Mouse (Mus musculus) heart, embryonic 11.5 days (tissue): ENCODE measurements around the gene Selenop. TPM values are rescaled to one million over a fixed set of nuclear protein-coding genes. Genes with fewer than 3 reads are reported as not detected.

Experiments
- ATAC-seq: fragments of 200-750 bp; cut with Nextera tagmentation; replicated peaks from 2 replicates; pipeline ENCODE4 v1.8.0; 2017; ENCODE audit warnings: moderate library complexity; ENCODE audit not compliant: insufficient number of reproducible peaks, low FRiP score, low TSS enrichment
- H3K27ac ChIP-seq: fragments of 300-500 bp; sonication (generic); 2 replicates; pipeline ENCODE4 v1.5.1; 2014; ENCODE audit warnings: mild to moderate bottlenecking, low read depth, low read length
- H3K27me3 ChIP-seq: fragments of 300-500 bp; sonication (generic); 2 replicates; pipeline ENCODE4 v1.6.1; 2014; ENCODE audit warnings: mild to moderate bottlenecking, low read length, mixed read lengths; ENCODE audit not compliant: control insufficient read depth, insufficient read depth
- H3K36me3 ChIP-seq: fragments of 300-500 bp; sonication (generic); 2 replicates; pipeline ENCODE4 v1.6.1; 2014; ENCODE audit warnings: mild to moderate bottlenecking, low read length, moderate library complexity, mixed read lengths; ENCODE audit not compliant: control insufficient read depth, insufficient read depth
- H3K4me1 ChIP-seq: fragments of 300-500 bp; sonication (generic); 2 replicates; pipeline ENCODE4 v1.6.1; 2014; ENCODE audit warnings: low read length; ENCODE audit not compliant: control insufficient read depth, insufficient read depth
- H3K4me2 ChIP-seq: fragments of 300-500 bp; sonication (generic); 2 replicates; pipeline ENCODE4 v1.6.1; 2014; ENCODE audit warnings: mild to moderate bottlenecking, moderate library complexity
- H3K4me3 ChIP-seq: fragments of 300-500 bp; sonication (generic); 2 replicates; pipeline ENCODE4 v1.5.1; 2014; ENCODE audit warnings: low read depth, low read length
- H3K9ac ChIP-seq: fragments of 300-500 bp; sonication (generic); 2 replicates; pipeline ENCODE4 v1.6.1; 2014; ENCODE audit warnings: mild to moderate bottlenecking, low read depth, low read length, moderate library complexity
- H3K9me3 ChIP-seq: fragments of 300-500 bp; sonication (generic); replicated peaks from 2 replicates; pipeline ENCODE4 v1.6.1; 2016; ENCODE audit warnings: low read length; ENCODE audit not compliant: control insufficient read depth
- WGBS: fragments of 180-500 bp; shearing (Covaris S2); extraction: QIAGEN DNeasy Blood & Tissue Kit; methylation state at CpG from one replicate; pipeline ENCODE4 v1.1.7; 2014; ENCODE audit not compliant: insufficient replicate concordance; 5-methylcytosine and 5-hydroxymethylcytosine counted together
- polyA plus RNA-seq: library from polyadenylated mRNA; unstranded; fragments of >200 nt; fragmentation: Nextera tagmentation; extraction: Ambion mirVana; gene quantifications from 2 replicates; pipeline ENCODE4 v1.2.1, GENCODE M21; 2014

The Selenop gene
- polyA plus RNA-seq, 1 experiment from 2014 or later = 83.7 TPM

GRCm38 (mm10) chr15:3303426-3303825 is 35.1 kb downstream of the Selenop start, which contains the start of gene Ccdc152:
Gene Ccdc152 (minus strand): TSS chr15:3303526.
- WGBS = 80% methylated on average over 12 of the region's 12 CpGs
- Histone ChIP-seq H3K36me3 (no peaks in the 10 kb centered on the region), H3K4me3 (no peak within 1 kb of the TSS)

GRCm38 (mm10) chr15:3309856-3310255 is 41.5 kb downstream of the Selenop start:
- no peak overlapping the region for H3K4me3 ChIP-seq
- no peak overlapping the region for H3K9ac ChIP-seq
- no peak for ATAC-seq
- no peak overlapping the region for H3K4me2 ChIP-seq
- no peaks in the 10 kb centered on the region for H3K27me3 ChIP-seq
- H3K36me3 ChIP-seq = no peaks in the 10 kb centered on the region
- H3K27ac ChIP-seq = no peak overlapping the region
- 77% methylated on average over 3 of the region's 3 CpGs for WGBS
- H3K9me3 ChIP-seq = no peaks in the 10 kb centered on the region
- no peaks in the 10 kb centered on the region for H3K4me1 ChIP-seq

More at GRCm38 (mm10) chr15:3303426-3303825, 35.1 kb downstream of the Selenop start, which contains the start of gene Ccdc152:
- no peaks in the 10 kb centered on the region for H3K4me1 ChIP-seq
- no peak within 1 kb of the TSS for H3K27ac ChIP-seq
- ATAC-seq = no peak
- no peaks in the 10 kb centered on the region for H3K27me3 ChIP-seq
- no peak within 1 kb of the TSS for H3K9ac ChIP-seq
- no peaks in the 10 kb centered on the region for H3K9me3 ChIP-seq
- no peak within 1 kb of the TSS for H3K4me2 ChIP-seq

GRCm38 (mm10) chr15:3312937-3313336 is 44.6 kb downstream of the Selenop start:
- no peak for ATAC-seq
- H3K4me3 ChIP-seq = no peak overlapping the region
- H3K4me1 ChIP-seq = no peaks in the 10 kb centered on the region
- no peak overlapping the region for H3K4me2 ChIP-seq
- no peaks in the 10 kb centered on the region for H3K27me3 ChIP-seq
- no peaks in the 10 kb centered on the region for H3K9me3 ChIP-seq
- H3K27ac ChIP-seq = no peak overlapping the region
- H3K36me3 ChIP-seq = no peaks in the 10 kb centered on the region
- no peak overlapping the region for H3K9ac ChIP-seq

- WGBS = 82% methylated on average over 2 of the region's 2 CpGs
- Histone ChIP-seq H3K27ac (no peak overlapping the region), H3K36me3 (peaks cover 3% of the 10 kb centered on the region; the same call in 1 of the 2 replicates), H3K4me2 (no peak overlapping the region), H3K27me3 (no peaks in the 10 kb centered on the region), H3K9me3 (no peaks in the 10 kb centered on the region), H3K4me3 (no peak overlapping the region), H3K9ac (no peak overlapping the region), H3K4me1 (no peaks in the 10 kb centered on the region)
- no peak for ATAC-seq
These were observed 48.3 kb downstream of the Selenop start for GRCm38 (mm10) chr15:3316617-3317016.

GRCm38 (mm10) chr15:3319929-3320328 is 51.6 kb downstream of the Selenop start:
- peaks cover 3% of the 10 kb centered on the region; the same call in 1 of the 2 replicates for H3K36me3 ChIP-seq
- no peak overlapping the region for H3K4me3 ChIP-seq
- no peak for ATAC-seq
- H3K27me3 ChIP-seq = no peaks in the 10 kb centered on the region
- 83% methylated on average over 9 of the region's 9 CpGs for WGBS
- H3K9ac ChIP-seq = no peak overlapping the region
- no peak overlapping the region for H3K27ac ChIP-seq
- H3K9me3 ChIP-seq = no peaks in the 10 kb centered on the region
- H3K4me2 ChIP-seq = no peak overlapping the region
- no peaks in the 10 kb centered on the region for H3K4me1 ChIP-seq

GRCm38 (mm10) chr15:3323041-3323440 is 54.7 kb downstream of the Selenop start:
- Histone ChIP-seq H3K36me3 (peaks cover 3% of the 10 kb centered on the region; the same call in 1 of the 2 replicates), H3K9me3 (no peaks in the 10 kb centered on the region), H3K4me2 (no peak overlapping the region), H3K9ac (no peak overlapping the region), H3K27me3 (no peaks in the 10 kb centered on the region), H3K4me1 (no peaks in the 10 kb centered on the region), H3K27ac (no peak overlapping the region), H3K4me3 (no peak overlapping the region)
- no peak for ATAC-seq

Other genes starting within 250 kb of the Selenop start
- 0.18 and 0.27 TPM in 2 replicates for gene Ccdc152, start 35.0 kb downstream of the Selenop start, polyA plus RNA-seq